Mouse (Mus musculus) cerebellum, adult 2 months (tissue): ENCODE results near the gene Aim2.

ENCODE experiments used
- CTCF ChIP-seq: fragments of 200-500 bp; IDR thresholded peaks from 2 replicates; pipeline ENCODE4 v1.5.1; 2011; ENCODE audit warnings: low read depth, mild to moderate bottlenecking, control low read depth, low read length, moderate library complexity, borderline replicate concordance; ENCODE audit not compliant: insufficient read depth
- POLR2A ChIP-seq: fragments of 200-500 bp; IDR thresholded peaks from 2 replicates; pipeline ENCODE4 v1.6.1; 2011; ENCODE audit warnings: low read length, control low read depth, borderline replicate concordance; ENCODE audit not compliant: insufficient read depth

GRCm38 (mm10) chr1:173355107-173355846 is 4.6 kb downstream of the Aim2 start:
- no peak for TF ChIP-seq CTCF
- TF ChIP-seq POLR2A, result no peak
